Mouse (Mus musculus): Measurements from ENCODE around the gene Thoc2.

DNA sequence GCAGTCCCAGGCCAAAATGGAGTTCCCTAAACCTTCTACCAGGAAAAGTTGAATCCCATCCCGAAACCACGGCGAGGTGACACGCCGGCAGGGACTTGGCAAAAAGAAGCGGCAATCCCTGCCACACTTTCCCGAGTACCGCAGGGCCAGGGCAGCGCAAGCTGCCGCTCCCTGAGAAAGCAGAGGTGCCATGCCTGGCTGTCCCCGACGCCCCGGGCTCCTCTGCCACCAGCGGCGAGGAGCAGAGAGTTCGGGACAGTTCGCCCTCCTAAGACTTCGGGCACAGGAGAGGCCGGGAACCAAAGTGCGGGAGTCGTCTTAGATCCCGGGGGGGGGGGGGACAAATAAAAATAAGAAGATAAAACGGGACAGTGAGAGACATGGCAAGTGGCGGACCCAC lies 9.5 kb downstream of the Thoc2 start:
- TF ChIP-seq ZC3H11A (IDR thresholded peaks at IDR 0.05; ENCODE audit: low read depth, low read length) (no peak), MXI1 (IDR thresholded peaks at IDR 0.05; ENCODE audit: low read depth, low read length) (0 out of 2 replicates have a peak, but pooled peaks have one; percentile 16), ZNF384 (IDR thresholded peaks at IDR 0.05; ENCODE audit: low read depth, low read length) (no peak), POLR2A (IDR thresholded peaks at IDR 0.05; ENCODE audit: control insufficient read depth in 1 of 2, insufficient read depth in 1 of 2, low read depth in 1 of 2, low read length in 2 of 2, poor library complexity in 1 of 2) (no peak), CTCF (IDR thresholded peaks at IDR 0.05 in 2 of 3, conservative IDR thresholded peaks at IDR 0.05 in 1 of 3; ENCODE audit: control insufficient read depth in 1 of 3, insufficient read depth in 1 of 3, low read depth in 2 of 3, low read length in 3 of 3, poor library complexity in 1 of 3, severe bottlenecking in 1 of 3) (no peak), USF1 (IDR thresholded peaks at IDR 0.05; ENCODE audit: low read depth, low read length) (no peak), KAT2A (conservative IDR thresholded peaks at IDR 0.05; ENCODE audit: low read depth, low read length) (no peak)

Data from MEL (cell line).